Mouse (Mus musculus) right cerebral cortex, postnatal 25 days (tissue): ENCODE measurements around the gene Tm6sf1.

Experiments
- DNase-seq: peaks from one replicate; pipeline ENCODE4 v3.0.0; 2022

Gene Tm6sf1

DNA sequence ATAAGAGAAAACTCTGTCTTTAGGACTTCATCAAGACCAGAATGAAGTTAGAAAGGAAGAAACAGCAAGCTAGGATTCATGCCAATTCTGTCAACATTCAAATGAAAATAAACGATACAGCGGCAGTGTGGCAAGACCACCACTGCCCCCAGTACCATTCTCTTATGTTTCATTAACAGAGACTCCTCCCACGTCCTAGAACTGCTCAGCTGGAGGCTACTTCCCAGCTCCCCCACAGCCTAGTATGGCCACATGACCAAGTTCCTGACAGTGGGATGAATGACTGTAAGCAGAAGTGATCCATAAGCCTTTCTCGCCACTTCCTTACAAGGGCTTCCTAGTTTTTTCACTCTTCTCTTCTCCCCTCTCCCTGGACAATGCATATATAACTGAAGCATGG, 45.3 kb downstream of the Tm6sf1 start:
- no peak for DNase-seq

DNA sequence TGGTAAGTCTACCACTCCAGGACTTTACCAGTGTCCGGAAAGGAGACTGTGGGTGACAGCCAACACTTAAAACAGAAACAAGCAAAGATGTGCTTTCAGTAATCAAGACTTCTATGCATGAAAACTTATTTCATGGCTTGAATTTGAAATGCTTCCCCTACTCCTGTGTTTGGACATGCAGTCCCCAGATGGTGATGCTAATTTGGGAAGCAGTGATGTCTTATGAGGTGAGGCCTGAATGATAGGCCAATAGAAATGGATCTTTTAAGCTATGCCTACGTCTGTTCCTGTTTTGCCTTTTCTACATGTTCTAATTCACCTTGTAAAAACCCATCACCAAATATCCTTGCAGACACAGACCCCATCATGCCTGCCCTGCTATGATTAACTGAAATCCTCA, 46.1 kb downstream of the Tm6sf1 start:
- no peak for DNase-seq

DNA sequence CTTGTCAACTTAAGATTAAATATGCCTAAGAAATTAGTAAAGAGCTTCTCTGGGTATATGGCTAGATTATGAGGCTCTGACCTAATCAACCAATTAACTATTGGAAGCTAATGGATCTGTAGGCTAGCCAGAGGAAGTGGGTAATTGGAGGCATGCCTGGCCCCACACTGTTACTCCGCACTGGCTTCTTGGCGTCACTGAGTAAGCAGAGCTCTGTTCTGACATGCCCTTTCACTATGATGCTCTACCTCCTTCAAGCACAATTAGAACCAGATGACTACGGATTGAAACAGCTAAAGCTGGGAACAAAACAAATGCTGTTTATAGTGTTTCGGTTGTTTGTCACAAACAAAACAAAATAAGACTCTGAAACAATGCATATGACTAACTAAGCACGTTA, 59.5 kb downstream of the Tm6sf1 start:
- DNase-seq: no peak

DNA sequence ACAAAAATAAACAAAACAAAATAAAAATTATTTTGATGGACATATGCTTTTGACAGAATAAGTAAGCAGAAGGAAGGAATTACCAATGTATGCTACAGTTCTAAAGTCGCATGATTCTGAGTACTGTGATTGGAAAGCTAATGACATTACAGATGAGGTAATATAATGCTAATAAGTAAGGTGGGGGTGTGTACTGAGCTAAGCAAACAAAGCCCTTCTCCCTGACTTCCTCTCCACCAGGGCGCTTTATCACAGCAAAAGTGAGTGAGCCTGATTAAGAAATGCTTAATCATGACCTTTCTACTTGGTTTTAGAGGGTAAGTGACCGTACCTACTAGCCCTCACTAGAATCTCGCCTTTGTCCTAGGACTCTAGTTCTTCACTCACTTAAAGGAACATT, 61.5 kb downstream of the Tm6sf1 start:
- no peak for DNase-seq

DNA sequence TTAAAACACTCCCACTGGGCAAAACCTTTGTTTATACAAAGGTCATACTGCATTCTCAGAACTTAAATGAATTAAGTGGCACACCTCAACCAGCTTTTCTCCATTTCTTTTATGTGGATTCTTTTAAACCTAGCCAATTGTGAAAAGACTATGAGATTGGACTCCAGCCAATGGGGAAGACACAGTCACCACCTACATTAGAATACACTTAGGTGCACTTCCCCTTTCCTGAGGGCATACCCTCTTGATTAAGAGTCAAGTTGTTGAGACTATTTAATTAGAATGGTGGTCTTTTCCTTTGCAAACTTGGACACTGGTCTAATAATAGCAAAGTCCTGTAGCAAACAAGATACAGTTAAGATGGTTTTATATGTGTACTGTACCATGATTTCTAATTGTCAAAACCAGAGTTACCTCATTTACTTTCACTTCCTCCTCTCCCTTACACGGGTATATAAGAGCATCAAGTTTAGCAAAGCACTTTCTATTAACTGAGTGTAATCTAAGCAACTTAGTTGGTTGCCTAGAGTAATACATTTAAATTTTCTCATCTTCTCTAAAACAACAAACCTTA, 62.7 kb downstream of the Tm6sf1 start:
- DNase-seq: no peak

DNA sequence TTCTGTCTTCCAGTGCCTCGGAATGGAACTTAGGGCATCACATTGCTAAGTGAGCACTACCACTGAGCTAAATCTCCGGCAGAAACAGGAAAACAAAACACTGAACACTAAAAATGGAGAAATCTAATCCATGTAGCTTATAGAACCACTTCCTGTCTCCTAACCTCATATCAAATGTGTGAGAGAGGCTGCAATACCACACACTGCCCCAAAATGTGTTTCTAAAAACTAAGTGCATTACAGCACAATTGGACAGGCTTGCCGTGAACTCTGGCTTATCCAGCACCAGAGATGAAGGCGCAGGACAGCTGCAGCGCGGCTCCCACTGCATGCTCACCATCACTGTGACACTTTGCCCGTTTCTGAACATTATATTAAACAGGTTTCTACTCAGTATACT, 70.2 kb downstream of the Tm6sf1 start:
- DNase-seq: no peak

DNA sequence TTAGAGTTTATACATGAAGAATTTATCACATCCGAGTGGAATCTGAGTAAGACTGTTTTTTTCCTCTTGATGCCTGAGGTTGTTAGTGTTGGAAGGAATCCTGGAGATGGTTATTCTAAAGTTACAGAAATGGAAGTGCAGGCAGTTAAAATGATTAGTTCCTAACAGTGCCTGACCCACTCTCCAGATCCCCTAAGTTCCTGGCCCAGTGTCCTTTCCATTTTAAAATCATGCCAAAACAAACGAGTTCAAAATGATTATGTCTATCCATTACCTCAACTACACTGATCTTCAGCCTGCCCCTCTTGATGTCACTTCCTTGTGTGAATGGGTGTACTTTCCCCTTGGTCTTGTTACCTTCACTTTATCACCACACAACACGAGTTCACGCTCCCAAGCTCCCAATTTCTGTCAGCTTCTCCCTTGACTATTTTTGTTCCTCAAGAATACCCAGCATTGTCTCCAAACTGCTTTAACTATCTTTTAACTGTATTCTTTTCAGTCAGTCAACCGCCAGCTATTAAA, 73.8 kb downstream of the Tm6sf1 start:
- DNase-seq: no peak

DNA sequence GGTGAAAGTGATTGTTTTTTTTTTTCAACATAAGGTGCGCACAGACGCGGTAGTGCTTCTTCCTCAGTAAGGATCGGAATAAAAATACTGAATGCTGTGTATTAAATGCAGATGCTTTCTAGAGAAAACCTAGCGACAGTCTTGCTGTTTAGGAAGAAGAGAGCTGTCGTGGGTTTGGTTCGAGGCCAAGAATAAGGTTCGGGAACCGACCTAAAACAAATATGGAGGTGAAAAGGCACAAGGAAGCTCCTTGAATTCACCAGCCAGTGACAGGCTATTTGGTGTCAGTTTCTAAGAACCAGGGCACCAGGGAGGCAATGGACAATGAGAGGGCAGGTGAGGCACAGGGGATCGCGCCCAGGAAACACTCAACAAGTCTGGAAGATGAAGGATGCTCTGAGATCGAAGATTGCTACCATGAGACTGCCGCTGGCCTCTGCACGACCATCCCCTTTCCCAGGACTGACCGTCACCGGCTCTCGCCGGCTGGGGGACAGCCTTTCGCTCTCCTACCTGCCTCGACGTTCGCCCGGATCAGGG, 74.3 kb downstream of the Tm6sf1 start:
- no peak for DNase-seq

DNA sequence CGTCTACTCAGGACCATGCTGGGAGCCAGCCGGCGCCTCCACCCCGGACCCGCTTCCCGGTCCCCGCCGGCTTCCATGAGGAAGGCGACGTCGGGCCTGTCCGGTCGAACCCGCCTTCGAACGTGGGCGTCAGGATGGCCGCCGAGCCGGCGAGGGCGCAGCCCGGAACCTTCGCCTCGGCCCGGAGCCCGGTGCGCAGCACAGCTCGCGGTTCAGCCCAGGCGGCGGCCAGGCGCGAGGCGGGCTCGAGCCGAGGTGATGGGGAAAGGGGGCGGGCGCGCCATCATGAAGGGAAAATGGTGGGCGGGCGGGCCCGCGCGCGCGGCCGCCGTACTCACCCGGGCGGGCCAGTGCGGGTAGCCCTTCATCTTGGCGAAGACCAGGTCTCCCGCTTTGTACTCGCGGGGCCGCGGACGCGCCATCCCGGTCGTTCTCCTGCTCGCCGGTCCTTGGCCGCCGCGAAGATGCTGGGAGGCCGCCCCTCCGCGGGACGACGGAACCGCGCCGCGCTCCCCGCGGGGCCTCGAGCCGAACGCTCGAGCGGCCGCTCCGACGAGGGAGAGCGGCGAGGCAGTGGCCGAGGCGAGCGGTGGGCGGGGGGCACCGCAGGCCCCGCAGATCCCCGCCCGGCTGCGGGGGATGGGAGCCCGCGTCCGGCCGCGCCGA, 74.9 kb downstream of the Tm6sf1 start:
- DNase-seq: peak; percentile 77
